Mouse (Mus musculus) heart, postnatal 0 days (tissue): ENCODE measurements around the gene 4930402H24Rik.

Source experiments
- CTCF ChIP-seq: IDR thresholded peaks from 2 replicates; pipeline ENCODE4 v1.5.1; 2016; ENCODE audit warnings: antibody characterized with exemption, control low read depth, low read depth
- EP300 ChIP-seq: IDR thresholded peaks from 2 replicates; pipeline ENCODE4 v1.6.1; 2016; ENCODE audit warnings: antibody characterized with exemption, low read depth

- TF ChIP-seq CTCF: no peak
- no peak for TF ChIP-seq EP300
Observed at GRCm38 (mm10) chr2:130731855-130732254, 174.4 kb downstream of the 4930402H24Rik start.
